Mouse (Mus musculus) bone marrow, adult 2 months (tissue): ENCODE measurements around the gene Olfr585. TPM values are rescaled to one million over a fixed set of nuclear protein-coding genes. Genes with fewer than 3 reads are reported as not detected.

Source experiments
- H3K27ac ChIP-seq: fragments of 200-500 bp; 2 replicates; pipeline ENCODE4 v1.5.1; 2012; ENCODE audit warnings: low read depth, mild to moderate bottlenecking, control low read depth, inconsistent platforms, low read length; ENCODE audit not compliant: control insufficient read depth, poor library complexity, insufficient read depth
- H3K4me1 ChIP-seq: fragments of 200-500 bp; 2 replicates; pipeline ENCODE4 v1.6.1; 2011; ENCODE audit warnings: low read length; ENCODE audit not compliant: control insufficient read depth, insufficient read depth
- H3K4me3 ChIP-seq: fragments of 200-500 bp; replicated peaks from 2 replicates; pipeline ENCODE3; 2011; ENCODE audit warnings: mild to moderate bottlenecking, low read depth, low read length, control low read depth; ENCODE audit not compliant: control insufficient read depth
- CTCF ChIP-seq: fragments of 200-500 bp; IDR thresholded peaks from 2 replicates; pipeline ENCODE4 v1.5.1; 2011; ENCODE audit warnings: low read length, control low read depth; ENCODE audit not compliant: control insufficient read depth, insufficient read depth
- POLR2A ChIP-seq: fragments of 200-500 bp; IDR thresholded peaks from 2 replicates; pipeline ENCODE4 v1.6.1; 2011; ENCODE audit warnings: low read depth, mild to moderate bottlenecking, control low read depth, low read length, borderline replicate concordance; ENCODE audit not compliant: control insufficient read depth
- WGBS: fragments of 180-500 bp; shearing (Covaris S2); methylation state at CpG from one replicate; pipeline ENCODE4 v1.1.7; 2018; 5-methylcytosine and 5-hydroxymethylcytosine counted together
- polyA plus RNA-seq: library from polyadenylated mRNA; stranded (reverse); fragments of >200 nt; gene quantifications from 2 replicates; pipeline ENCODE4 v1.2.4, GENCODE M21; 2011; ENCODE audit warnings: low replicate concordance; ENCODE audit not compliant: missing spikeins, insufficient read depth, insufficient read length

The Olfr585 gene
- polyA plus RNA-seq, result not detected in 2 replicates

GRCm38 (mm10) chr7:103097420-103097819 lies at the start of gene Olfr585:
Olfr585 (plus strand) TSS chr7:103097720.
- Histone ChIP-seq H3K4me1 (no peaks in the 10 kb centered on the region), H3K27ac (no peak within 1 kb of the TSS), H3K4me3 (no peak within 1 kb of the TSS)
- 77% methylated on average over 1 of the region's 1 CpGs for WGBS
- TF ChIP-seq POLR2A, result no peak

GRCm38 (mm10) chr7:103051000-103051399 lies 46.5 kb upstream of the Olfr585 start, which contains the start of gene Olfr583:
Olfr583 (plus strand) TSS chr7:103051300.
- Histone ChIP-seq H3K27ac (no peak within 1 kb of the TSS), H3K4me1 (no peaks in the 10 kb centered on the region), H3K4me3 (no peak within 1 kb of the TSS)
- no peak for TF ChIP-seq CTCF
- no peak for TF ChIP-seq POLR2A
- WGBS, result 87% methylated on average over 1 of the region's 1 CpGs

- no peak within 1 kb of the TSS for H3K4me3 ChIP-seq
- TF ChIP-seq POLR2A, result no peak
- TF ChIP-seq CTCF, result no peak
- 56% methylated on average over 1 of the region's 1 CpGs for WGBS
- H3K4me1 ChIP-seq, result no peaks in the 10 kb centered on the region
- no peak within 1 kb of the TSS for H3K27ac ChIP-seq
These were observed 15.9 kb upstream of the Olfr585 start, which contains the start of gene Olfr584 for GRCm38 (mm10) chr7:103081585-103081984. Olfr584 (plus strand) TSS chr7:103081885.

GRCm38 (mm10) chr7:103119406-103119805 lies 21.9 kb downstream of the Olfr585 start:
- no peak overlapping the region for H3K4me3 ChIP-seq
- TF ChIP-seq POLR2A (no peak), CTCF (no peak)
- no peak overlapping the region for H3K27ac ChIP-seq
- WGBS, result 61% methylated on average over 3 of the region's 3 CpGs
- H3K4me1 ChIP-seq, result no peaks in the 10 kb centered on the region

GRCm38 (mm10) chr7:103125538-103125937 lies 28.0 kb downstream of the Olfr585 start, which contains the start of gene Olfr586:
Olfr586 (minus strand) TSS chr7:103125638.
- no peak within 1 kb of the TSS for H3K4me3 ChIP-seq
- no peak within 1 kb of the TSS for H3K27ac ChIP-seq
- whole genome bisulfite sequencing, result 88% methylated on average over 3 of the region's 3 CpGs
- TF ChIP-seq CTCF (no peak), POLR2A (no peak)
- H3K4me1 ChIP-seq, result no peaks in the 10 kb centered on the region

GRCm38 (mm10) chr7:103140579-103140978 lies 43.1 kb downstream of the Olfr585 start, which contains the start of gene Olfr588-ps1:
Olfr588-ps1 (plus strand) TSS chr7:103140879.
- H3K4me1 ChIP-seq, result no peaks in the 10 kb centered on the region
- H3K4me3 ChIP-seq, result no peak within 1 kb of the TSS
- 81% methylated on average over 1 of the region's 1 CpGs for WGBS
- no peak within 1 kb of the TSS for H3K27ac ChIP-seq
- TF ChIP-seq POLR2A (no peak), CTCF (no peak)

Other genes starting within 250 kb of the Olfr585 start
- gene Olfr566, start 239.0 kb upstream of the Olfr585 start, polyA plus RNA-seq, result not detected in 2 replicates
- not detected in 2 replicates for gene Olfr568, start 220.6 kb upstream of the Olfr585 start, polyA plus RNA-seq
- gene Olfr569, start 206.8 kb upstream of the Olfr585 start, polyA plus RNA-seq, result not detected in 2 replicates
- gene Olfr570, start 203.1 kb upstream of the Olfr585 start, polyA plus RNA-seq, result not detected in 2 replicates
- 0.90 and 1.1 TPM in 2 replicates for gene Olfr571, start 180.2 kb upstream of the Olfr585 start, polyA plus RNA-seq
- not detected in 2 replicates for gene Olfr572, start 173.3 kb upstream of the Olfr585 start, polyA plus RNA-seq
- gene Olfr573-ps1, start 155.1 kb upstream of the Olfr585 start, polyA plus RNA-seq, result not detected in 2 replicates
- gene Olfr574, start 149.3 kb upstream of the Olfr585 start, polyA plus RNA-seq, result not detected in 2 replicates
- not detected in 2 replicates for gene Olfr575, start 138.9 kb upstream of the Olfr585 start, polyA plus RNA-seq
- not detected in 2 replicates for gene Olfr576, start 135.1 kb upstream of the Olfr585 start, polyA plus RNA-seq
- gene Olfr577, start 121.8 kb upstream of the Olfr585 start, polyA plus RNA-seq, result not detected in 2 replicates
- not detected in 2 replicates for gene Olfr578, start 108.4 kb upstream of the Olfr585 start, polyA plus RNA-seq
- not detected in 2 replicates for gene Olfr582, start 59.7 kb upstream of the Olfr585 start, polyA plus RNA-seq
- not detected in 2 replicates for gene Olfr583, start 46.4 kb upstream of the Olfr585 start, polyA plus RNA-seq
- not detected in 2 replicates for gene Olfr584, start 15.8 kb upstream of the Olfr585 start, polyA plus RNA-seq
- not detected in 2 replicates for gene Olfr586, start 27.9 kb downstream of the Olfr585 start, polyA plus RNA-seq
- not detected in 2 replicates for gene Olfr588-ps1, start 43.2 kb downstream of the Olfr585 start, polyA plus RNA-seq
- not detected in 2 replicates for gene Olfr589, start 58.6 kb downstream of the Olfr585 start, polyA plus RNA-seq
- gene Olfr591, start 80.6 kb downstream of the Olfr585 start, polyA plus RNA-seq, result not detected in 2 replicates
- gene Olfr592, start 87.1 kb downstream of the Olfr585 start, polyA plus RNA-seq, result not detected in 2 replicates
- not detected in 2 replicates for gene Olfr593, start 114.1 kb downstream of the Olfr585 start, polyA plus RNA-seq
- not detected in 2 replicates for gene Olfr594, start 119.3 kb downstream of the Olfr585 start, polyA plus RNA-seq
- gene Usp17ld, start 154.8 kb downstream of the Olfr585 start, polyA plus RNA-seq, result not detected in 2 replicates
- not detected in 2 replicates for gene Olfr596, start 207.9 kb downstream of the Olfr585 start, polyA plus RNA-seq
- gene Olfr597, start 218.6 kb downstream of the Olfr585 start, polyA plus RNA-seq, result not detected in 2 replicates
- gene Olfr598, start 225.8 kb downstream of the Olfr585 start, polyA plus RNA-seq, result not detected in 2 replicates
- gene Olfr599, start 238.2 kb downstream of the Olfr585 start, polyA plus RNA-seq, result not detected in 2 replicates